Mouse (Mus musculus) embryonic fibroblast, embryonic 13.5 days (primary cell): Measurements from ENCODE around the gene Bahcc1. TPM values are rescaled to one million over a fixed set of nuclear protein-coding genes. Genes with fewer than 3 reads are reported as not detected.

Experiments used
- H3K27ac ChIP-seq: 2 replicates; pipeline ENCODE4 v1.5.1; 2012; ENCODE audit warnings: low read length, control low read depth, inconsistent platforms; ENCODE audit not compliant: insufficient read depth
- H3K4me1 ChIP-seq: 2 replicates; pipeline ENCODE4 v1.6.1; 2011; ENCODE audit warnings: low read length; ENCODE audit not compliant: control insufficient read depth, insufficient read depth
- H3K4me3 ChIP-seq: 2 replicates; pipeline ENCODE4 v1.5.1; 2011; ENCODE audit warnings: mild to moderate bottlenecking, control low read depth, low read length; ENCODE audit not compliant: insufficient read depth
- CTCF ChIP-seq: IDR thresholded peaks from 2 replicates; pipeline ENCODE4 v1.5.1; 2011; ENCODE audit warnings: mild to moderate bottlenecking, control low read depth, low read length, moderate library complexity, borderline replicate concordance; ENCODE audit not compliant: insufficient read depth
- POLR2A ChIP-seq: IDR thresholded peaks from 2 replicates; pipeline ENCODE4 v1.6.1; 2011; ENCODE audit warnings: low read depth, mild to moderate bottlenecking, control low read depth, low read length, moderate library complexity
- polyA plus RNA-seq: library from polyadenylated mRNA; stranded (reverse); fragments of >200 nt; gene quantifications from 2 replicates; pipeline ENCODE4 v1.2.4, GENCODE M21; 2011; ENCODE audit warnings: low read depth; ENCODE audit not compliant: missing spikeins, insufficient read length

The Bahcc1 gene
- polyA plus RNA-seq, 1 experiment, result 17.9 TPM

GRCm38 (mm10) chr11:120313906-120314685 lies 81.3 kb downstream of the Bahcc1 start:
- Histone ChIP-seq H3K4me1 (peaks cover 3% of the 10 kb centered on the region; the same call in 1 of the 2 replicates), H3K4me3 (no peak overlapping the region), H3K27ac (no peak overlapping the region)
- TF ChIP-seq POLR2A (no peak), CTCF (no peak)

DNA sequence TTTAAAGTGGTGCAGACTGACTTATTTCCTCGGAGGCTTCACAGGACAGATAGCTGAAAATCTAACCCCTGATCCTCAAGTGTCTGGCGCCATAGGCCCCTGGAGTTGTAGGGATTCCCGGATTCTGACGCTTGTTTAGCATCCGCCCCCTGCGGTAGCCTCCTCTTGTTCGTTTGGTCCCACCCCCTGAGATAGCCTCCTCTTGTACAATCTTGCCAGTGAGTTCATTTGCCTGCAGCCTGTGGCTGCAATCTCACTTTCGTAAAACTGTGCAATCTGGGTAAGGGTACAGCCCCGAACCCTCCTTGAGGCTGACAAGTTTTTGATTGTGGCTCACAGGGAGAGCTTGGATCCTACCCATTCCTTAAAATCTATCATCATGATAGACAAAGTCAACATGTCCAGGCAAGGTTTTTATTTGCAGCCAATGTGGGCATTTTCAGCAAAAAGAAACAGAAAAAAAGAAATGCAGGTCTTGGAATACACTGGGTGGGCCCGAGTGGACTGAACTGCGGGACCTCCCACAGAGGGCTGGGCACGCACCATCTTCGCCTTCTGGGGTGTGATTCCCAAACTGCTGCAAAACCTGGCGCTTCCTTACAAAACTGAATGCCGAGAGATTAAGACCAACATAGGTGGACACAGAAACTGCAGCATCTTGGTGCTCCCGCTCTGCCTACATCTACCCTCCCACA lies 82.1 kb downstream of the Bahcc1 start:
- TF ChIP-seq POLR2A (no peak; the same call in 1 of the 2 replicates), CTCF (no peak)
- peak overlapping the region; percentile 88; the same call in 1 of the 2 replicates for H3K27ac ChIP-seq
- H3K4me1 ChIP-seq, result peaks cover 3% of the 10 kb centered on the region; the same call in 1 of the 2 replicates
- no peak overlapping the region for H3K4me3 ChIP-seq

DNA sequence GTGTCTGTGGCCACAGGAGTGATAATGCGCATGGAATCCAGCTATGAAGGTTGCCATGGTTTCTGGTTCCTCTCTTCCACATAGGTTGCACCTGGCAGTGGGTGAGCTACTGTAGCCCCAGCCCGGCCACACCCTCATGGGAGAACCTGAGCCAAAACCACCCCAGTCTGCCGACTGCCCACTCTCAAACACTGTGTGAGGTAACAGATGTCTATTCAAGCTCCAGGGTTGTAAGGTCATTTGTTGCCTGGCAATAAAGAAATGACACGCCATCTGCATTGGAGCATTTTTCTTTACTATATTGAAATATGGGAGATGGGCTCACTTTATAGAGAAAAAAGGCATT lies 82.6 kb downstream of the Bahcc1 start:
- no peak for TF ChIP-seq CTCF
- no peak for TF ChIP-seq POLR2A
- Histone ChIP-seq H3K4me1 (peaks cover 3% of the 10 kb centered on the region; the same call in 1 of the 2 replicates), H3K4me3 (no peak overlapping the region), H3K27ac (peak overlapping the region; percentile 88)

DNA sequence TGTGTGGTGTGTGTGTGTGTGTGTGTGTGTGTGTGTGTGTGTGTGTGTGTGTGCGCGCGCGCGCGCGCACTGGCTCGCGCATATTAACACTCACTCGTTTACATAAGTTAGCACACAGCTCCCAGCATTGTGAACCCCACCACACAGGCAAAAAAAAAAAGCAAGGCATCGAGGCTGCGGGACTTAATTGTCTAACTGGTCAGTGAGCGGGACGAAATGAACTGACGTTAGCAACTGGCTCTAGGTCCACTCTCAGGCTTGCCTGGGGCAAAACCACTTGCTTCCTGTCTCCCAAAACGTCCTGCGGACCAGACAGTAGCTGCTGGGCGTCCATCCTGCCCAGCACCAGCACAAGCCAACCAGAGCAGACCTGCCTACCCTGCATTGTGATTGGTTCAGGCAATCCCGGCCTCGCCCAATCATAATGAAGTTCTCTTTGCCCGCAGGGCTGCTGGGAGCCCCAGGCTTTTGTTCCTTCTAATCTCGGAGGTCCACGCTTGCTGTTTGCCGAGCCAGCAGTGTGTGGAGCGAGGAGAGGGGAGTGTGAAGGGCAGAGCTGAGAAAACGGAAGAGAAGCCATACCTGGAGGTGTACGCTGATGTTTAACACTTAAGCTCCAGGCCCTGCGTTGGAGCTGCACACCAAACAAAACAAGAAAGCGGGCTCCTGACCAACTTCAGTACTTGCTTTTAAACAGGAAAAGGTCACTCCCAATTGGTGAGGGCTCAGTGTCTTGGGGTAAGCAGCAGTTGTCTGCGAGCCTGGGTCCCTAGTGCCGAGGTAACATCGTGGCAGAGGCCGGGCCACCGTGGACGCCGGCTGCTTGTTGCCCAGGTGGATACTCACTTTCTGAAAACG lies 83.3 kb downstream of the Bahcc1 start:
- Histone ChIP-seq H3K27ac (peak overlapping the region; percentile 88), H3K4me3 (peak overlapping the region; percentile 53), H3K4me1 (peaks cover 3% of the 10 kb centered on the region; the same call in 1 of the 2 replicates)
- TF ChIP-seq POLR2A (peak; percentile 98), CTCF (no peak)

DNA sequence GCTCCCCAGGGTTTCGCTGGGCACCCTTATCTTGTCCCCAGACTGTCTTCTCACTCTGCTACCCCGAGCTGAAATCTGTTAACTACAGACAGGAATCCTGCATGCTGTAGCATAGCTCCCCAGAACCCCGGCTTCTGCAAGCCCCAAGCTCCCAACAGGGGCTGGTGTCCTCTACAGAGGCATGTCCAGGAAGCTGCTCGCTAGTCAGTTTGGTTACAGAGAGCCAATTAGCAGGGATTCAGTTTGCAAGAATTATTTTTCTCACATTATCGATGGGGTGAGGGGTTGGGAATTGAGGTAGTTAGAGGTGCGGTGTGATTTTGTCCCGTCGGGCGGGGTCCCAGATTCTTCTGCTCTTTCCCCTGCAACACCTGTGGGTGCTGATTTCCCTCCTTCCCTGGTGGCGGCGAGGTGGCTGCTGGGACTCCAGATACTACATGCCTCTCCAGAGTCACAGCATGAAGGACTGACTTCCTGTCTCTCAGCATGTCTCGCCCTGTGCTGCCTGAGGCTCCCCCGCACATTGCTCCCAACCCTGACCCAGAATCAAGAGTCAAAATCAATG lies 84.0 kb downstream of the Bahcc1 start:
- Histone ChIP-seq H3K27ac (peak overlapping the region; percentile 83), H3K4me1 (peaks cover 3% of the 10 kb centered on the region; the same call in 1 of the 2 replicates), H3K4me3 (peak overlapping the region; percentile 53)
- TF ChIP-seq POLR2A, result peak; percentile 50; the same call in 1 of the 2 replicates
- no peak for TF ChIP-seq CTCF

- TF ChIP-seq POLR2A (no peak), CTCF (no peak)
- no peak overlapping the region for H3K27ac ChIP-seq
- H3K4me1 ChIP-seq, result peaks cover 3% of the 10 kb centered on the region; the same call in 1 of the 2 replicates
- no peak overlapping the region for H3K4me3 ChIP-seq
These were observed 84.7 kb downstream of the Bahcc1 start for GRCm38 (mm10) chr11:120317456-120317855.

DNA sequence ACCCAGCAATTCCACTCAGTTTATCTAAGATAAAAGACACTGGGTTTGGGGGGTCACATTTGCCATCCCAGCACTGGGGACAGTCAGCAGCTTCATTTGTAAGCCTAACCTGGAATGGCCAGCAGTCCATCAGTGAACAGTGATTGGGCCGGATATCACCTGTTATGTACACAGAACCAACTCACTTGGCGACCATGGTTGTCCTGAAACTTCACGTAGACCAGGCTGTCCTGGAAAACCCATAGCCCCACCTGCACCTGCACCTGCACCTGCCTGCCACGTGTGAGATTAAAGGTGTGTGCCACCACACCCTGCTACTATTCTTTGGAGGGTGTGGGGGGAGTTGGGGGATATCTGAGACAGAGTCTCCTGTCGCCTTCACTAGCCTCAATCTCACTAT lies 86.6 kb downstream of the Bahcc1 start:
- TF ChIP-seq POLR2A, result no peak
- no peak for TF ChIP-seq CTCF

DNA sequence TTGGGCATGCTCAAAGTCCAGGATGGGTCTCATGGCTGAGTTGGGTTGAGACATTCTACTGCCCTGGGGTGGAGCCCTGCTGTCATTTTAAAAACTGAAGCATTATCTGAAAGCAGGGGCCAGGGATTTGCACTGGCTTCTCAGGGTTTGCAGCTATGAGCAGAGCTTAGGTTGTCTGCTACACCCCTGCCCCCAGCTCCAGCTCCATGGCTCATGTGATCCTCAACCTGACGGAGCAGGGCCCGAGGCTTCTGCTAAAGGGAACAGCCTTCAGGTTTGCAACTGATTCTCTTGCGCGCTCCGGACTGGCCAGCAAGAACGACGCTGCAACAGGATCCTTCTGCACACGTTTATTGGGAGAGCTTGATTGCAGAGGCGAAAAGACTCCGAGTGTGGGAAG lies 87.4 kb downstream of the Bahcc1 start:
- H3K27ac ChIP-seq, result no peak overlapping the region
- H3K4me3 ChIP-seq, result no peak overlapping the region
- H3K4me1 ChIP-seq, result peaks cover 3% of the 10 kb centered on the region; the same call in 1 of the 2 replicates
- TF ChIP-seq CTCF (no peak), POLR2A (no peak)

More for the DNA sequence above, 86.6 kb downstream of the Bahcc1 start:
- H3K27ac ChIP-seq, result no peak overlapping the region
- H3K4me3 ChIP-seq, result no peak overlapping the region
- H3K4me1 ChIP-seq, result peaks cover 3% of the 10 kb centered on the region; the same call in 1 of the 2 replicates
